Mouse (Mus musculus) T-helper 17 cell (primary cell): ENCODE data around the gene Phf11d.
"Not testable (repeated sequence)": the region's sequence is repeated elsewhere in the genome, so short reads cannot be mapped to it uniquely, and the experiment has no call there.

Experiments
- in situ Hi-C, 2 experiments: fragments of 300-600 bp; cut with MboI, MseI; formaldehyde crosslinking; loops; 1 replicate in 1 of 2; 2 replicates in 1 of 2; pipeline ENCODE4 v1.15.1; 2025; ENCODE audit warnings: high pct_unique_total_duplicates in 2 of 2

Gene Phf11d

DNA sequence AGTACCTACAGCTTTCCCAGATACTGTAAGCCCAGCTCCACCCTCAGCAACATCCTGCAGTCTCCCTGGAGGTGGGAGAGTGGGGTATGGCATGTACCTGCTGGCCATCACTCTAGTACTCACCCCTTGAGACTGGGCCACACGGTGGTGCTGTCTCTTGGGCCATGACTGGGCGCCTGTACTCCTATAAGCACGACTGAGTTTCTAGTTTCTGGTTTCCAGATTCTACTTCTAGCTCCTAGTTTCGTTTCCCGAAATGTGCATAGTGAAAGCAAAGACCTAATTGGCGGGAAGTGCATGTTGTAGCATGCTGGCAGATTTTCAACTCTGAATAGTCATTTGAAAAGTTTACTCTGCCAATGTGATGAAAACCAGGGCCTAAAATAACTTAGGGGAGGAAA, at the start of gene Phf11d:
Gene Phf11d (minus strand): TSS at position 227 of the 401 bp plus-strand sequence.
- in situ Hi-C loops: no loop called here

- in situ Hi-C loops: not testable (repeated sequence)
Observed at GRCm38 (mm10) chr14:59414979-59415378, 49.7 kb upstream of the Phf11d start.

DNA sequence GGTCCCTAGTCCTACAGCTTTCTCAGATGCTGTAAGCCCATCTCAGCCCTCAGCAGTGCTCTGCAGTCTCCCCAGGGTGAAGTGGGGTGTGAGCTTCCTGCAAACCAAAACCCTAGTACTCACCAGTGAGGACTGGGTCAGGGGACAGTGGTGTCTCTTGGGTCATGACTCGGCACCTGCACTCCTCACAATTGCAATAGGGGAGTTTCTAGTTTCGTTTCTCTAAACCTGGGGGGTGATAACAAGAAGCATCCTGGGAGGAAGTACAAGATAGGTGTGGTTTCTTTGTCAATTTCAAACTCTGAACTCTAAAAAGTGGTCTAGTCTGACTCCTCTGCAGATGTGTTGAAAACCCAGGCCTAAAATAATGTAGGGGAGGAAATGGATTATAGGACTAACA, 31.7 kb upstream of the Phf11d start:
- in situ Hi-C loops: no loop called here

DNA sequence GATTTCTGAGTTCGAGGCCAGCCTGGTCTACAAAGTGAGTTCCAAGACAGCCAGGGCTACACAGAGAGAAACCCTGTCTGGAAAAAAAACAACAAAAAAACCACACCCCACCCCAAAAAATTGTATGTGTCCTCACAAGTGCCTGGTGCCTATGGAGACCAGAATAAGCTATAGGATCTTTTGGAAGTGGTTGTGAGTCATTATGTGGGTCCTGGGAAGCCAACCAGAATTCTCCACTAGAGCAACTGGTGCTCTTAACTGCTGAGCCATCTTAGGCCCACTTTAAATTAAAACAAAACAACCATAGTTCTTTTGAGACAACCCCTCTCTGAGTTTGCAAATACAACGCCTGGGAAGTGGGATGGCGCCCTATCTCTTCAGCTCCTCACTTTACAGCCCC, 30.0 kb upstream of the Phf11d start, which contains the start of gene Phf11c:
Gene Phf11c (minus strand): TSS at position 101 of the 400 bp plus-strand sequence.
- in situ Hi-C loops: no loop called here

DNA sequence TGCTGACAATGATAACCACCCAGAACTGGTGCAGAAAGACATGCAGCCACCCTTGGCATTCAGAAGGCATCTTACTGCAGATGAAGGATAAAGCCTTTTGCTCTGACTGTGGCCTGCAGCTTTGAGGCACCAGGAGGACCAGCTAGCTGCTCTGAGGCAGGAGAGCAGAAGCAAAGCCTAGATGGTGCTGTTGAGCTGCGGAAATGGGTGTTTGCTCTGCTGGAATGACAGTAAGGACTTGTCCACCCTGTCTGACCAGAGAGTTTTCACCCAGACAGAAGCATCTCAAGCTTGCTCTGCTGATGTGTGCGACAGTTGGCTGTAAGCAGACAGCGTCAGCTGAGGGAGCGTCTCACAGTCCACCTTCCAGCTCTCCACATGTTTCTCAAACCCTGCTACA, 24.9 kb upstream of the Phf11d start:
- in situ Hi-C loops: loop anchor here in 1 of 2 experiments (5.0 kb wide), 1 partner anchor 162 kb away; no protein-coding TSS in a partner anchor

GRCm38 (mm10) chr14:59389532-59389931, 24.3 kb upstream of the Phf11d start:
- in situ Hi-C loops: no loop called here

- in situ Hi-C loops: no loop called here
Observed at GRCm38 (mm10) chr14:59370348-59371068, 5.2 kb upstream of the Phf11d start.

- in situ Hi-C loops: no loop called here
Observed at GRCm38 (mm10) chr14:59366386-59367105, 1.3 kb upstream of the Phf11d start.

- in situ Hi-C loops: not testable (repeated sequence)
Observed at GRCm38 (mm10) chr14:59341189-59341588, 24.1 kb downstream of the Phf11d start, which contains the start of gene Phf11b. Gene Phf11b, minus strand, starts transcription at chr14:59341351.

DNA sequence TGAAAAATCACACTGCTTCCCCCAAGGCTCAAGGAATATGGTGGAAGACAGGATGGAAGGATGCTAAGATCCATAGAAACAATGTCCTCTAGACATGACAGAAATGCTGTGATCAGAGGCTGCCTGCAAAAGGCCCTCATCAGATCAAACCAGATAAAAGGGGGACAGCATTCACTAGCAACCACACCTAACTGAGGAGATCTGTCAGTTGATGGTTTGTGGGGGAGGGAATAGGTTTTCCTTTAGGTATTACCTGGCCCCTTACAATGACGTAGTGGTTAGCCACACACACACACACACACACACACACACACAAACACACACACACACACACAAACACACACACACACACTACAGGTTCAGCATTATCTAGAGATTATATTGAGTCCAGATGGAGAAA, 25.7 kb downstream of the Phf11d start:
- in situ Hi-C loops: loop anchor here (5.0 kb wide), 2 partner anchors 47 to 82 kb away; no protein-coding TSS in a partner anchor

DNA sequence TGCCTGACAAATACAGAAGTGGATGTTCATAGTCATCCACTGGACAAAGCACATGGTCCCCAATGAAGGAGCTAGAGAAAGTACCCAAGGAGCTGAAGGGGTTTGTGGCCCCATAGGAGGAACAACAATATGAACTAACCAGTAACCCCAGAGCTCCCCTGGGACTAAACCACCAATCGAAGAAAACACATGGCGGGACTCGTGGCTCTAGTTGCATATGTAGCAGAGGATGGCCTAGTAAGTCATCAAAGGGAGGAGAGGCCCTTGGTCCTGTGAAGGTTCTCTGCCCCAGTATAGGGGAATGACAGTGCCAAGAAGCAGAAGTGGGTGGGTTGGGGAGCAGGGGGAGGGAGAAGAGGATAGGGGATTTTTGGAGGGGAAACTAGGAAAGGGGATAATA, 29.2 kb downstream of the Phf11d start:
- in situ Hi-C loops: loop anchor here (5.0 kb wide), 2 partner anchors 44 to 79 kb away; no protein-coding TSS in a partner anchor

- in situ Hi-C loops: loop anchor here (5.0 kb wide), 1 partner anchor 227 kb away; no protein-coding TSS in a partner anchor
Observed at GRCm38 (mm10) chr14:59330499-59330898, 34.8 kb downstream of the Phf11d start.

- in situ Hi-C loops: loop anchor here in 1 of 2 experiments (5.0 kb wide), 1 partner anchor 48 kb away; no protein-coding TSS in a partner anchor
Observed at GRCm38 (mm10) chr14:59319970-59320369, 45.3 kb downstream of the Phf11d start.

GRCm38 (mm10) chr14:59319036-59319435, 46.2 kb downstream of the Phf11d start:
- in situ Hi-C loops: loop anchor here in 1 of 2 experiments (5.0 kb wide), 1 partner anchor 47 kb away; no protein-coding TSS in a partner anchor
